ENCODE assay signal across 9 mouse cellular contexts in the genomic region with DNA sequence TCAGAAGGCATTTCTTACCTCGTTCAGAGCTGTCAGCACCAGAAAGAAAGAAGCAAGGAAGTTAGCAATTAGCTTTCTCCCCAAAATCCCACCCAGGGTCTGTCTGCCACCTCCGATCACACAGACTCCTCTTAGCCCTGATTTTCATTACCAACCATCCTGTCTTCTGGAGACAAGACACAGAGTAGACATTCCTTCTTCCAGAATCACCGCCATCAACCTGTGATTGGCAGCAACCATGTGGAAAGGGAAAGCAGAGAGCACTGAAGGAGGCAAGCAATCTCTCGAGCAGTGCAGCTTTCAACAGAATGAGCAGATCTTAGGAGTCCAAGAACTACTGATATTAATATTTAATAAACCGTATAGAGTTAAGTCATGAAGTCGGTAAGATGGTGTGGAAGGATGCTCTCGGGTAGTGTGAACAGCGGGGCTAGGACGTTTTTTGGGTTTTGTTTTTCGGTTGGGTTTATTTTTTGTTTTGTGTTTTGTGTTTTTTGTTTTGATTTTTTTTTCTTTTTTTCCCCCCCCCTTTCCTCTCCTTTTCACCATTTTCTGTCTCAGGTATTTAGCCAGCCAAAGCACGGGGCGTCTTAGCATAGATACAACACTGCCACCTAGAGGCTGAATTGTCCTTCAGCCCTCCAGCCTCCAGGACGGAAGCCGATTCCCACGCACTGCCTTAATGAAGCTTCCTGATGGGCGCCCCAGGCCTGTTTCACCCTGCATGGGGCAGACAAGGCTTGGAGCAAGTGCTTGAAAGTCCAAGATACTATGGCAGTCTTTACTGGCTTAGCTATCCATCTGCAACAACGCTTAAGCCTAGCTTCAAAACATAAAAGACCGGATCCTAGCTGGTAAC.
DNase-seq lines count a peak whose midpoint lies in the region; ATAC-seq lines count a peak whose summit lies in the region.
"Had no signal": no experiment of that assay in that cellular context is flagged by ENCODE, and none has a peak within 500 bp of the region (broad histone marks: within the 10 kb centered on the region; RNA-seq: fewer than 3 reads in every experiment).

No protein-coding gene starts in this region.

- ATAC-seq in frontal cortex, adult (ENCODE audit: low TSS enrichment), result peak; percentile 97
- peak; percentile 93 for ATAC-seq in hindbrain, embryonic 14.5 days (ENCODE audit: low FRiP score)
- no peak for ATAC-seq in megakaryocyte, adult 5-6 weeks (ENCODE audit: poor library complexity, severe bottlenecking)

- WGBS in hindbrain, embryonic 14.5 days, result 31% methylated on average over 18 of the region's 18 CpGs

- peak overlapping the region; percentile 65 for H3K27ac ChIP-seq in hindbrain, embryonic 14.5 days
- H3K27ac ChIP-seq: liver, embryonic 15.5 days had no signal

- peaks cover 19% of the 10 kb centered on the region for H3K4me1 ChIP-seq in hindbrain, embryonic 14.5 days (replicated peaks; ENCODE audit: control insufficient read depth, insufficient read depth, low read length)
- H3K4me1 ChIP-seq: liver, embryonic 15.5 days had no signal

- no peaks in the 10 kb centered on the region for H3K27me3 ChIP-seq in hindbrain, embryonic 14.5 days (ENCODE audit: control insufficient read depth, insufficient read depth, low read length)
- H3K27me3 ChIP-seq: liver, embryonic 15.5 days had no signal

- DNase-seq in ZHBTc4 (ENCODE audit: low read depth, low spot score), result peak; percentile 83
- peak; percentile 56 for DNase-seq in cerebellum, adult 8-10 months
- DNase-seq in hindbrain, embryonic 14.5 days (ENCODE audit: low spot score), result peak; percentile 94
- DNase-seq in layer of hippocampus, postnatal 10 days (ENCODE audit: low spot score in 2 of 2), result peak; percentile 80 to 84
- DNase-seq in lung, postnatal 14 days, result peak; percentile 67
- DNase-seq in right cerebral cortex, postnatal 10 days (ENCODE audit: low spot score in 2 of 2), result peak; percentile 86 to 87

- H3K36me3 ChIP-seq in hindbrain, embryonic 14.5 days (replicated peaks; ENCODE audit: control insufficient read depth, insufficient read depth), result no peaks in the 10 kb centered on the region
- H3K36me3 ChIP-seq: liver, embryonic 15.5 days had no signal

- no peaks in the 10 kb centered on the region for H3K9me3 ChIP-seq in hindbrain, embryonic 14.5 days (ENCODE audit: control insufficient read depth, low read length)
- H3K9me3 ChIP-seq: liver, embryonic 15.5 days had no signal

- peak overlapping the region; percentile 37; the same call in 1 of the 2 replicates for H3K9ac ChIP-seq in hindbrain, embryonic 14.5 days
- H3K9ac ChIP-seq: liver, embryonic 15.5 days had no signal

- no peak overlapping the region for H3K4me3 ChIP-seq in hindbrain, embryonic 14.5 days (replicated peaks; ENCODE audit: low read length)
- H3K4me3 ChIP-seq: liver, embryonic 15.5 days had no signal

- peak overlapping the region; percentile 35 for H3K4me2 ChIP-seq in hindbrain, embryonic 14.5 days (replicated peaks)
- H3K4me2 ChIP-seq: liver, embryonic 15.5 days had no signal
